Mouse (Mus musculus): ENCODE measurements around the gene Gpr183.

Gene Gpr183

GRCm38 (mm10) chr14:121955176-121955795 is 9.7 kb downstream of the Gpr183 start:
- no peak for DNase-seq

GRCm38 (mm10) chr14:121954608-121955007 is 10.4 kb downstream of the Gpr183 start:
- DNase-seq, result no peak

- DNase-seq, result no peak
Observed at GRCm38 (mm10) chr14:121954129-121954528, 10.9 kb downstream of the Gpr183 start.

GRCm38 (mm10) chr14:121952046-121952400 is 13.0 kb downstream of the Gpr183 start:
- DNase-seq, result no peak

GRCm38 (mm10) chr14:121951399-121952045 is 13.5 kb downstream of the Gpr183 start:
- peak; percentile 44 for DNase-seq

GRCm38 (mm10) chr14:121949897-121950296 is 15.1 kb downstream of the Gpr183 start:
- DNase-seq, result no peak

- no peak for DNase-seq
Observed at GRCm38 (mm10) chr14:121949436-121949835, 15.6 kb downstream of the Gpr183 start.

- DNase-seq, result no peak
Observed at GRCm38 (mm10) chr14:121947966-121948365, 17.0 kb downstream of the Gpr183 start.

- no peak for DNase-seq
Observed at GRCm38 (mm10) chr14:121947201-121947760, 17.7 kb downstream of the Gpr183 start.

- DNase-seq, result no peak
Observed at GRCm38 (mm10) chr14:121946728-121947127, 18.3 kb downstream of the Gpr183 start.

GRCm38 (mm10) chr14:121946131-121946530 is 18.9 kb downstream of the Gpr183 start:
- no peak for DNase-seq

- DNase-seq, result no peak
Observed at GRCm38 (mm10) chr14:121939582-121939981, 25.4 kb downstream of the Gpr183 start.

GRCm38 (mm10) chr14:121938256-121939191 is 26.5 kb downstream of the Gpr183 start:
- no peak for DNase-seq

GRCm38 (mm10) chr14:121937601-121938255 is 27.3 kb downstream of the Gpr183 start:
- peak; percentile 26 for DNase-seq

- no peak for DNase-seq
Observed at GRCm38 (mm10) chr14:121936856-121937255, 28.1 kb downstream of the Gpr183 start.

- no peak for DNase-seq
Observed at GRCm38 (mm10) chr14:121936356-121936755, 28.6 kb downstream of the Gpr183 start.

GRCm38 (mm10) chr14:121934597-121934946 is 30.4 kb downstream of the Gpr183 start:
- no peak for DNase-seq

- DNase-seq, result no peak
Observed at GRCm38 (mm10) chr14:121933906-121934596, 30.9 kb downstream of the Gpr183 start.

GRCm38 (mm10) chr14:121932180-121932579 is 32.8 kb downstream of the Gpr183 start:
- no peak for DNase-seq

- no peak for DNase-seq
Observed at GRCm38 (mm10) chr14:121931594-121931993, 33.4 kb downstream of the Gpr183 start.

GRCm38 (mm10) chr14:121930731-121931383 is 34.1 kb downstream of the Gpr183 start:
- no peak for DNase-seq
